Mouse (Mus musculus) adrenal gland (tissue): ENCODE data around the gene Trappc11.

ENCODE experiments used
- intact Hi-C: fragments of 180-260 bp; cut with DNase I; formaldehyde crosslinking; loops from one replicate; pipeline ENCODE4 v1.15.1; 2025
- long read RNA-seq, 2 experiments: library from polyadenylated mRNA; unstranded; transcript quantifications; one replicate each; pipeline ENCODE4 v2.0.0; 2020; ENCODE audit warnings: borderline replicate concordance in 1 of 2; ENCODE audit not compliant: insufficient replicate concordance in 1 of 2

Gene Trappc11
- long read RNA-seq, experiment 1, full-length matches to known transcripts = 2 of 11 reads
- long read RNA-seq, experiment 1, partial matches to known transcripts = 5 of 11 reads
- long read RNA-seq, experiment 1, other reads (novel, unspliced or antisense) = 4 of 11 reads
- long read RNA-seq, experiment 2, full-length matches to known transcripts = 1 of 5 reads
- long read RNA-seq, experiment 2, partial matches to known transcripts = 3 of 5 reads
- long read RNA-seq, experiment 2, other reads (novel, unspliced or antisense) = 1 of 5 reads

DNA sequence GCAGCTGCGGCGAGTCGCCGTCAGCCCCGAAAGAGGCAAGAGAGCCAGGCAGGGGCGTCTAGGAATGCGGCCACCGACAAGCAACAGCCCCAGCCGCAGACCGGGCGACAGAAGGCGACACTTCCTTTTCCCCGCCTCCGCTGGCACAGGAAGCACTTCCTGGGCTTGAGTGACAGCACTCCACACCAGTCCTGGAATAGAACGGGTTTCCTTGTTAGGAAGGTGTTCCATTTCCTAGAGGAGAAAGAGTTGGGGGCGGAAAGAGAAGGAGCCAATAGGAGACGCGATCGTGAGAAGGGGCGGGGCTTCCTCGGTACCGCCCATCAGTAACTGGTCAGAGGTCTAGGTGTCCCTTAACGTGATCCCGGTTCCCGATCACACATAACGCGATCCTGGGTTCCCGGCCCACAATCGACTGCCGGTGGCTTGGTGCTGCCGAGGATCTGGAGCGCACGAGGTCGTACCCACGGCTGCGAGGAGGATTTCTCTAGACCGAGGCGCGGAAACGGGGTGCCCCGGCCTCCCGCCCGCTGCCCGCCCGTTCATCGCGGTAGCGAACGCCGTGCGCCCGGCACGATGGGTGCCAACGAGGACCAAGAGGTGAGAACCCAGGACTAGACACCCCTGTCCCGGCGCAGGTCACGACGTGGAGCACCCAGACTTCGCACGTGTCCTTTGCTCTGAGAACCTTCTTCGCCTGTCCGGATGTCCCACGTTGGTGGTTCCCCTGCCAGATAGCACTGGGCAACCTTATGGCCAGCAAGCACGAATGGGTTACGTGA is at the start of gene Trappc11, which contains the start of gene Rwdd4a:
Trappc11 (minus strand) TSS at position 127 of the 782 bp plus-strand sequence.
Rwdd4a (plus strand) TSS at position 321 of the 782 bp plus-strand sequence.
- intact Hi-C loops = no loop called here

DNA sequence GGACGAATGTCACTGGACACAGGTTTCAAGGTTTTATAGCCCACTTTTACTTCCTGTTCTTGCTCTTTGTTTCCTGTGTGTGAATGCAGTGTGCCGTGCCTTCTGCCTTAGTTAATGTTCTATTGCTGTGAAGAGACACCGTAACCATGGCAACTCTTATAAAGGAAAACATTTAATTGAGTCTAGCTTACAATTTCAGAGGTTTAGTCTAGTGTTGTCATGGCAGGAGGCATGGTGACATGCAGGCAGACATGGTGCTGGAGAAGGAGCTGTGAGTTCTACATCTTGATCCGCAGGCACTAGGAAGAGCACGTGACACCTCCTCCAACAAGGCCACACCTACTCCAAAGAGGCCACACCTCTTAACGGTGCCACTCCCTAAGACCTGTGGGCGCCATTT is 48.2 kb upstream of the Trappc11 start:
- intact Hi-C loops = no loop called here

DNA sequence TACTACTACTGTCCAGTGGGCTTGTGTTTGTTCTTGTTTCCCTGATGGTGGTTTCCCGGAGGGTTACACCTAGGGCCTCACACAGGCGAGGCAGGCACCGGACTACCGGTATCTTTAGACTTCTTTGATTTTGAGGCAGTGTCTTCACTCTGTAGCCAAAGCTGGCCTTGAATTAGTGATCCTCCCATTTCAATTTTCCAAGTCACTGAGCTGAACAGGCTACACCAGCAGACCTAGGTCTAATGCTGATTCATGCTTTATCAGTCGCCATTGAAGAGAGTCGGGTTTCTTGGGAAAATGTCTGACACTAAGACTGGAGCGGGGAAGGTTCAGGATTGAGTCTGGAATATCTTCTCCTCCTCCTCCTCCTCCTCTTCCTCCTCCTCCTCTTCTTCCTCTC is 40.2 kb upstream of the Trappc11 start:
- intact Hi-C loops = no loop called here

DNA sequence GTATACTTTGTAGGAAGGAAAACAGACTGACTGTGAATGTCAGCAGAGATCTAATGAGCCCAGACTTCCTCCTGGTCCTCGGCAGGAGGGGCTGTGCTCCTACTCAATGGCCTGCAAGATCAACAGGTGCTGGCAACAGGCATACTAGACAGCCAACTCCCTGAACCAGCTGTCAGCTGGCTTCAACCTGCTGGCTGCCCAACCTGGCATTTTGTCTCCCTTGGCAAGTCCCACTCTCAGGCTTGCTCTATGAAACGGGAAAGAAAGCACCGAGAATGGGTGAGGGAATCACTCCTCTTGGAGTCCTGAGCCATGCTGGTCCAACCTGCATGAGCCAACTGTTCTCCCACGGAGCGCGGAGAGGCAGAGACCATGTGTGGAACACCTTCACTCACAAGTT is 36.9 kb upstream of the Trappc11 start:
- intact Hi-C loops = no loop called here

DNA sequence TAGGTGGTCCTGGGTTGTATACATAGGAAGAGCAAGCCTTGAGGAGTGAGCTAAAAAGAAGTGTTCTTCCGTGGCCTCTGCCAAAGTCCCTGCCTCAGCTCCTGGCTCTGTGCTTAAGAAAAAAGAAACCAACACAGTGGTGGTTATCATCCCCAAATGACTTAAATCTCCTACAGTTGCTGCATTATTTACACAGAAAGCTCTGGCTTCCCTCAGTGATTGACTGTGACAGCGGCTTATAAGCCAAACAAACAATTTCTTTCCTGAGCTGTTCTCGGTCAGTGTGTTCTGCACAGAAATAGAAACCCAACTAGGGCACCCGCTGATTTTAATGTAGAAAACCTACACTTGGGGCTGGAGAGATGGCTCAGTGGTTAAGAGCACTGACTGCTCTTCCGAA is 34.8 kb upstream of the Trappc11 start:
- intact Hi-C loops = no loop called here

DNA sequence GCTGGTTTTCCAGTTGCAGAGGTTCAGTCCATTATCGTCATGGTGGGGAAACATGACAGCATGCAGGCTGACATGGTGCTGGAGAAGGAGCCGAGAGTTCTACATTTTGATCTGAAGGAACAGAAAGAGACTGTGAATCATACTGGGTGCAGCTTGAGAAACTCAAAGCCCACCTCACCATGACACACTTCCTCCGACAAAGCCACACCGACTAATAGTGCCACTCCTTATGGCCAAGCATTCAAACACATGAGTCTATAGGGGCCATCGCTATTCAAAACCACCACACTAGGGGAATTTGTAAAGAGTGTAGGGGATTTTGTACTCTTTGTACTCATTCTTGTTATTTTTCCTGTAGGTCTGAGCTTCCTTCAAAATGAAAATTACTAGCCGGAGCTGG is 33.3 kb upstream of the Trappc11 start:
- intact Hi-C loops = no loop called here

DNA sequence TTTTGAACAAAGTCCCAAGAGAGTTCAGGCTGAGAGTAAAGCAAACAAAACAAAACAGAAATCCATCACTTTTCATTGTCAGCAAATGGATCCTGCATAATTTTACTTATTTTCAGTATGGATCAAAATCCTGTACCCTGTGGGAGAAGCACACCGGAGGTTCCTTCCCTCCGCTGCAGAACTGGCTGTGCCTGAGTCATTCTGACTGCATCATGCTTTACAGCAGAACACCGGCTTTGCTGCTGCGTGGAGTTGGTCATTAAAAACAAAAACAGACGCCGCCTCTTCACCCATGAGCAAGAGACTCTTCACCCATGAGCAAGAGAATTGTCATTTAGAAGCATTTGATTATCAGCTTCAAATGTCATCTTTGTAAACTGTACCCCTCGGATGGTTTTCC is 27.5 kb upstream of the Trappc11 start:
- intact Hi-C loops = no loop called here

DNA sequence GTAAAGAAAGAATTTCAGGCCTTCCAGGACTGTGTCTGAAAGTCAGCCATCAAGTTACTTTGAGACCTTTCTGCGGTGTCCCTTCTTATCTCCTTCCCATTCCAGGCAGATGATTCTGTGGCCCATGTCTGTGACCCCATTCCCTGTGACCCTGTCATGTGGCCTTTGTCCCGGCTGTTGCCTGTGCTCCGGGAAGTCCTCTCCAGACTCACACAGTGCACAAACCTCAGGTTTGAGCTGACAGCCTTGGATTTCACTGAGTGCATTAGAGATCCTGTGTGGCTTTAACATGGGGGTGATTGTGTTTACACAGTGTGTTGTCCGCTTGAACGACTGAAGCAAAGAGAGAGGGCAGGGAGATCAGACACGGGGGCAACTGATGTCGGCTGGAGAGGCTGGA is 25.0 kb upstream of the Trappc11 start:
- intact Hi-C loops = no loop called here

DNA sequence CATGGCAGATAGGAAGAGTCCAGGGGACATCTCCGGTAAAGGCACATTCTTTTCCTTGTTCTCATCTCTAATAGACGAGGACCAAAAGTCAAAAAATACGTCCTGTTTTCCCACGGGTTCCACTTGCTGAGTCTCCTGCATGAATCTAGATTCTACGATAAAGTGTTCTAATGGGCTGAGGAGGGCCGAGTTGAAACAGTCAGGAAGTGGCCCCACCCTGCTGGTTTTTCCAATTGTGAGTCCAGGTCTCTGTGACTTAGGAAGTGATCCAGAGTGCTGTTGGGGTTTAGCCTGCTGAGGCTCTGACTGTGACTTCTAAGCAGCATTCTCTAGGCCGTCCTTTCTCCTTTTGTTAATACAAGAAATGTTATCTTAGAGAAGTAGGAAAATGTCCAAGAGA is 23.2 kb upstream of the Trappc11 start:
- intact Hi-C loops = no loop called here

DNA sequence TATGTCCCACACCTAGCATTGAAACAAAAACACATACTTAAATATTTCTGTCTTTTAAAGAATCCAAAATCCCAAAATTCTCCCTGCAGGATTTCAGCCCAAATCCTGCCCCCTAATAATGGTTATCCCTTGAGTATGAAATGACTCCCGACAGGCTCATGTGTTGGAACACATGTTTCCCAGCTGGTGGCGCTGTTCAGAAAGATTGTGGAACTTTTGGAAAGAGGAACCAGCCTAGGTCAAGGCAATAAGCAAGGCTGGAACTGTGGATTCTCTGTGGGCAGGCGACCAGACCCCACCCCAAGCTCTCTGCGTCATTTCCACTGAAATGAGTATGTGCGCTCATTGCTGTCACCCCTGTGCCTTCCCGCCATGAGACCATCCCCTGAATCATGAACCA is 20.3 kb upstream of the Trappc11 start:
- intact Hi-C loops = loop anchor here (5.0 kb wide), 1 partner anchor 139 kb away; no protein-coding TSS in a partner anchor

DNA sequence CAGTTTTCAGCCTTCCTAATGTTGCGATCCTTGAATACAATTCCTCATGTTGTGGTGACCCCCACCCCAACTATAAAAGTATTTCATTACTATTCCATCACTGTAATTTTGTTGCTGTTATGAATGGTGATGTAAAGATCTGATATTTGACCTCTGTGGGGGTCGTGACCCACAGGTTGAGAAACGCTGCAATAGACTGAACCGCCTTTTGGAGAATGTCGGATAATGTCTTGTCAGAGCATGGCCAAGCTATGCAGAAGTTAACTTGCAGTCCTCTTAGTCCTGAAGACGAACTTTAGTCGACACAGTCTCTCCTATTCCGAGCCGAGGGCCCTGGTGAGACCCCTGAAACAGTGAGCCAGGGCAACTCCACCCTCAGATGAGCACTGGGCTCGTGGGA is 13.8 kb upstream of the Trappc11 start:
- intact Hi-C loops = no loop called here

DNA sequence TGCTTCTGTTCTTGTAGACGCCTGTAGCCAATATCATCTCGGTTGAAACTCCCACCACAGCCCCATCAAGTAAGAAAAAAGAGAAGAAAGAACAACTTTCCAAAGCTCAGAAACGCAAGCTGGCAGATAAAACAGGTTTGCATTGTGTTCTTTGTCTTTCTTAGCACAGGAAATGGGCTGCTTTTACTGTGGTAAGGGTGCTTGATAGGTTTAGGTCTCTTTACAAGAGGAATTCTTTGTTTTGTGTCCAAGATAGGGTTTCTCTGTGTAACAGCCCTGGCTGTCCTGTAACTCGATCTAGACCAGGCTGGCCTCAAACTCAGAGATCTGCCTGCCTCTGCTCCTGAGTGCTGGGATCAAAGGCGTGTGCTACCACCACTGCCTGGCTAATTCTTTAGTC is 10.8 kb upstream of the Trappc11 start:
- intact Hi-C loops = no loop called here

DNA sequence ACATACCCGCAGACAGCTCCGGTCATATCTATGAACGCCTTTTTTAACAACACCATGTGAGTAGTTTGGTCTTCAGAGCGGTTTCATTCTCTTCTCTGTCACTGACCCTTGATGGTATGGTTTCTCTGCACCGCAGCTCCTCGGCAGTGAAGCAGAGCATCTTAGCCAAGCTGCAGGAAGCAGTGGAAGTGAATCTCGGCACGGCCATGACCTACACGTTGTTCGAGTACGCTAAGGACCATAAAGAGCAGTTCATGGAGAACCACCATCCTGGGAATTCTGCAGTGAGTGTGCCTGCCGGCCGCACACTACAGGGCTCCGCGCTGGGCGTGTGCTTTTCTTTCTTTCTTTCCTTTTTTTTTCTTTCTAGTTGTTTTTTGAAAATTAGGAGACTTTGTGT is 9.5 kb upstream of the Trappc11 start:
- intact Hi-C loops = no loop called here

DNA sequence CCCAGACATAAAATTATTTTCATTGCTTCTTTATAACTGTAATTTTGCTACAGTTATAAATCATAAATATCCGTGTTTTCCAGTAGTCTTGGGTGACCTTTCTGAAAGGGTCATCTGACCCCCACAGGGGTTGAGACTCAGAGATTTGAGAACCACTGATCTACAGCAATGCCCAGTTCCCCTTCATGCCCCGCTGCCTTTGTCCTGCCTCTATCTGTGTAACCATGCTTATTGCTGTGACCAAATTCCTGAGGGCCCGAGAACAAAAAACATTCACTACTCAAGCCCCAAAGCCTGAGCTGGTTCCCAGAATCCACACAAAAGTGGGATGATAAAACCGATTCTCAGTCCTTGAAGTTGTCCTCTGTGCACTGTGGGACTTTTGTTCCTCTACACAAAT is 5.1 kb upstream of the Trappc11 start:
- intact Hi-C loops = no loop called here

DNA sequence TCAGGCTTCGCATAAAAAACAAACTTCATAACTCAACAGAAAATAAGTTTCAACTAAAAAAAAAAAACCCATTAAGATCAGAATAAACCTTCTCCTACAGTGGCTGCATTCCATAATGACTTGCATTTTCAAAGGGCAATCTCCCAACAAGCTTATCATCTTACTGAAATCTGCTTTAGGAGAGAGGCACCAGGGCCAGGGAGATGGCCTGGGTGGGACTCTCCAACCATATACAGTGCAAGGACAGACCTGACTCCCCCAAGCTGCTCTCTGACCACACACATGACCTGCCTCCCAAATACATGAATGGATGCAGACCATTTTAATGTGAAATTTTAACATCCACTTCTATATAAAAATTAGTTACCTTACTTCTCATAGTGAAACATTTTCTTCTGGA is 5.2 kb downstream of the Trappc11 start:
- intact Hi-C loops = no loop called here

DNA sequence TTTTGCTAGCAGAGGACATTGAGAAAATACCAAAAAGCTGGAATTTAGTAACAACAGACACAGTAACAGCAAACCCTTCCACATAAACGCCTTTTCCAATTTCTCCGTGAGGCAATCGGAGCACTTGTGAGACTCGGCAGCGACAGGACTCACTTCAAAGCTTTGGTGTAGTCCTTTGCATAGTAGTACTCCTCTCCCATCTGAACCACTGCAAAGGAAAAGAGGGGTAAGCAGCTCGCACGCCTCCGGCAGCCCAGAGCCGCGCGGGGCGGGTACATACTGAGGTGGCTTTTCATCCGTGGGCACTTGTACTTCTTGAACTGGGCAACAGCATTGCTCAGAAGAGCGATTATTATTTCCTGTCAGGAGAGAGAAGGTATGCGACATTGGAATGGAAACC is 19.7 kb downstream of the Trappc11 start:
- intact Hi-C loops = no loop called here

DNA sequence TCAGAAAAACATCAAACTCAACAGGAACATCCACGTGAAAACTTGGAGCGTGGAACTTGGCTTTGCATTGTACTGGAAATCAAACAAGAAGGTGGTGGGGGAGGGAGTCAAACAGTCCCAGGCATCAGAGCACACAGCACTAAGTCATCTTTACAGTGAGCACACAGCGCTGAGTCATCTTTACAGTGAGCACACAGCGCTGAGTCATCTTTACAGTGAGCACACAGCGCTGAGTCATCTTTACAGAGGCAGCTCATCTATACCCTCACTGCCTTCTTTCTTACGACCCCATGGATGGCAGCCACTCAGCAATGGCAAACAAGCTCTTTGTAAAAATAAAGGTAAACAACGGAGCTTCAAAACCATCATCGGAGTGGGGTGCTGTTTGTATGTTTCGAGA is 22.3 kb downstream of the Trappc11 start:
- intact Hi-C loops = no loop called here

DNA sequence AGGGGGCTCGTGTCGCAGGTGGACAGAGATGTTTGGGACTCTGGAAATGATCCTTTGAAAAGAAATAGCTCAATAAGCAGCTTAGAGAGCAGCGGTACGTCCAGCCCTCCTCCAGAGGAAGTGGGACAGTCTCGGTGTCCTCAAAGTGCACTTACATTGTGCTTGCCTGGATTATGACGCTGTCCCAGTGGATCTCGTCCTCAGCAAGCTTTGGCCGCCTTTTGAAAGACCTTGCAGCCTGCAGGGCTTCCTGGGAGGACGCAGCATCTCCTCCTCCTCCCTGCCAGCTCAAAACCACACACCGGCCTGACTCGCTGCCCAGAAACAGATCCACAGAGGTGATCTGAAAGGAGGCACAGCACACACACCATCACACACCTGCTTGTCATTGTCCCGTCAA is 27.8 kb downstream of the Trappc11 start:
- intact Hi-C loops = no loop called here

DNA sequence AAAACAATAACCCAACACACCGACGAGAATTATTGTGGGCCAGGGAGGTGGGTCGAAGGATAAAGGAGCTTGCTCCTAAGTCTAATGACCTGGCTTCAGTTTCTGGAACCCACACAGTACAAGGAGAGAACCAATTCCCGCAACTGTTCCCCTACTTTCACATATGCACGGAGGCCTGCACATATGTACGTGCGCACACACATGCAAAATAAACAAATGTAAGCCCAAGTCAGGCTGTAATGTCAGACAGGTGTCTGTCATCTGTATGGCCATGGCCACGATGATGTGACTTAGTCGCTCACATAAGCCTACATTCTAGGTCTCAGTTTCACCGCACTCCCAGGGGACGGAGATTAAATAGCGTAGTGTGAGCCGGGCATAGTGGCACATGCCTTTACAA is 30.7 kb downstream of the Trappc11 start:
- intact Hi-C loops = no loop called here

DNA sequence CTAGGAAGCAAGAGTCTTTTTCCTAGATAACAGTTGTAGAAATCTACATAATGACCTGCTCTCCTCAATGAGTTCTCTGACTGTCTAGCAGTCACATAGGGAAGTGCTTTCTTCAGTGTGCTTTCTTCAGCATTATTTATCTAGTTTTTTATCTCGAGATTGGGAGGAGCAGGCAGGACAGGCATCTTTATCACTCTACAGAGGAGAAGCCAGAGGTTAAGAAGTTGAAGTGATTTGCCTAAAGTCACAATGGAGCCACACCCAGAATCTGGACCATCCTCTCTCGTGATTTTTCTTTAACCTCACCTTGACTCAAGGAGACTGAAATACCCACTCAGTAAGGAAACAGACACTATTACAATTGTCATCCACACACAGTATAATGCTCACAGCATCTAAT is 31.3 kb downstream of the Trappc11 start:
- intact Hi-C loops = no loop called here

DNA sequence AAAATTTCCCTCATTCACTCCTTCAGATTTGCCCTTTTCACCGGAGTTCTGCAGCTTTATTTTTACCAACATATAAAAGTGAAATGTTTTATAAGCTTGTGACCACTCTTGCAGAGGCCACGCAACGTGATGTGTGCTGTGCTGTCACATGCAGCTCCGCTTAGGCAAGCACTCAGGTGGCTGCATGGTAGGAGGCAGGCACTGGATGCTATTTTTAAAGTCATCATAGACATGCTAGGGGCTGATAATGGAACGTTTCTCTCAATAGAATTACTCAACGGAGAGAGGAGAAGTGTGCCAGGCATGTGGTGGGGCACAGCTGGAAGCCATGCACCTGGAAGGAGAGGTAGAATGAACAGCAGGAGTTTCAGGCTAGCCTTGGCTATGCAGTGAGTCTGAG is 37.8 kb downstream of the Trappc11 start:
- intact Hi-C loops = no loop called here

DNA sequence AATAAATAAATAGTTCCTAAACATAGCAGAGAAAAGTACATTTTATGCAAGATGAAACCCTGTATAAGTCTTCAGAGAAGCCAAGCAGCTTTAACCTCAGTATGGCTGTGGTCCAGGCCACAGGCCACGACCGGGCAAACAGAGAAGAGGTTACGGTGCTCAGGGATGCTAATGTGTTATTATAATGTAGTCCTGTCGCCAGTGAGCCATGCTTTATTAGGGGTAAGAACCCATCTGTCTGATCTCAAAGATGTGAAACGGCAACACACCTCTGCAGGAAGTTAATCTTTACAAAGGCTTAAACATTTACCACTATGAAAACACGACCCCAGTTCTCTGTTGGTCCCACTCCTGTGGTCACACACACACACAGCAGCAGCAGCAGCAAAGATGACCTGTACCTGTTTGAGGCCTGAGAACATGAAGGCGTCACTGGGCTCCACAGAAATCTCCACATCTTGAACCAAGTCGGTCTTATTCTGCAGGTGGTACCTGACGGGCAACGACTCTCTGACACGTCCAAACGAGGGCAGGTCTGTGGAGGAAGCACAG is 38.6 kb downstream of the Trappc11 start:
- intact Hi-C loops = no loop called here

DNA sequence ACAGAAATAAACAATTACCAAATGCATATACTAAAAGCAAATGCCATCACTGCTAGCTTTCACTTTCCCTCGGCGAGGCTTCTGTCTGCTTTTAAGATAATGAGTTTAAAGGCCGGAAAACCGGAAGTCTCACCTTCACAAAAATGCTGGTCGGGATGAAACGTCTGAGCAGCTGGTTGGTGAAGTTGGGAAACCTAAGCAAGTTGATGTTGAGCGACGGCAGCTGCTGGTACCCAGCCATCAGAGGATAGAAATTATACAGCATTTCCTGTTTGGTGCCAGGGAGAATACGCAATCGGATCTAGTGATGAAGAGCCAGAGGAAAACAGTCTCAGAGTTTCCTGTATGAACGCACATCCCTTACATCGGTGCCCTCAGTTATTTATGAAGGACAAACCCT is 40.2 kb downstream of the Trappc11 start:
- intact Hi-C loops = no loop called here
